Mouse (Mus musculus) liver, embryonic 14.5 days (tissue): ENCODE data around the gene Mafk. TPM values are rescaled to one million over a fixed set of nuclear protein-coding genes. Genes with fewer than 3 reads are reported as not detected.

Experiments
- ATAC-seq: fragments of 200-750 bp; cut with Nextera tagmentation; 2 replicates; pipeline ENCODE4 v1.8.0; 2017; ENCODE audit warnings: moderate number of reproducible peaks, mild to moderate bottlenecking, moderate library complexity; ENCODE audit not compliant: insufficient read depth
- DNase-seq, 3 experiments: peaks; one replicate each; pipeline ENCODE4 v3.0.0-alpha.2; 2012 to 2013; ENCODE audit warnings: low read depth in 3 of 3, low spot score in 3 of 3
- H3K27ac ChIP-seq: fragments of 300-500 bp; sonication (generic); 2 replicates; pipeline ENCODE4 v1.5.1; 2014; ENCODE audit warnings: moderate library complexity, mild to moderate bottlenecking, control low read depth, inconsistent platforms
- H3K27me3 ChIP-seq: fragments of 300-500 bp; sonication (generic); 2 replicates; pipeline ENCODE4 v1.6.1; 2014; ENCODE audit warnings: mild to moderate bottlenecking, low read length, moderate library complexity; ENCODE audit not compliant: control insufficient read depth, insufficient read depth
- H3K36me3 ChIP-seq: fragments of 300-500 bp; sonication (generic); replicated peaks from 2 replicates; pipeline ENCODE4 v1.6.1; 2014; ENCODE audit warnings: low read depth; ENCODE audit not compliant: control insufficient read depth, insufficient read depth
- H3K4me1 ChIP-seq, 2 experiments: fragments of 200-500 bp in 1 of 2; fragments of 300-500 bp in 1 of 2; sonication (generic) in 1 of 2; replicated peaks; 2 replicates each; pipeline ENCODE4 v1.6.1; 2012 to 2014; ENCODE audit warnings: antibody characterized with exemption in 1 of 2, inconsistent platforms in 1 of 2, low read length in 1 of 2; ENCODE audit not compliant: control insufficient read depth in 2 of 2, insufficient read depth in 2 of 2
- H3K4me2 ChIP-seq: fragments of 300-500 bp; sonication (generic); 2 replicates; pipeline ENCODE4 v1.6.1; 2014; ENCODE audit warnings: low read depth, mild to moderate bottlenecking, control low read depth, moderate library complexity
- H3K4me3 ChIP-seq, 2 experiments: fragments of 200-500 bp in 1 of 2; fragments of 300-500 bp in 1 of 2; sonication (generic) in 1 of 2; 2 replicates each; pipeline ENCODE4 v1.5.1; 2012 to 2014; ENCODE audit warnings: low read depth in 2 of 2, low read length in 2 of 2, mild to moderate bottlenecking in 2 of 2, control low read depth in 1 of 2, inconsistent platforms in 1 of 2, moderate library complexity in 1 of 2; ENCODE audit not compliant: insufficient read depth in 1 of 2
- H3K9ac ChIP-seq: fragments of 300-500 bp; sonication (generic); replicated peaks from 2 replicates; pipeline ENCODE4 v1.6.1; 2014; ENCODE audit warnings: mild to moderate bottlenecking, control low read depth, moderate library complexity
- H3K9me3 ChIP-seq: fragments of 300-500 bp; sonication (generic); 2 replicates; pipeline ENCODE4 v1.6.1; 2016; ENCODE audit warnings: low read length, mixed read lengths; ENCODE audit not compliant: control insufficient read depth
- CTCF ChIP-seq: IDR thresholded peaks from 2 replicates; pipeline ENCODE4 v1.5.1; 2016; ENCODE audit warnings: antibody characterized with exemption, low read depth, control low read depth
- EP300 ChIP-seq: IDR thresholded peaks from 2 replicates; pipeline ENCODE4 v1.6.1; 2016; ENCODE audit warnings: antibody characterized with exemption, low read depth
- WGBS: fragments of 180-500 bp; shearing (Covaris S2); extraction: QIAGEN DNeasy Blood & Tissue Kit; methylation state at CpG from one replicate; pipeline ENCODE4 v1.1.7; 2014; ENCODE audit not compliant: insufficient replicate concordance; 5-methylcytosine and 5-hydroxymethylcytosine counted together
- polyA plus RNA-seq, 2 experiments: library from polyadenylated mRNA; depleted of rRNA in 1 of 2; stranded (reverse) in 1 of 2; unstranded in 1 of 2; fragments of >200 nt; fragmentation: Nextera tagmentation in 1 of 2; extraction: Ambion mirVana in 1 of 2; gene quantifications; 2 replicates each; pipeline versions ENCODE4 v1.2.1 to v1.2.3; 2012 to 2014

Mafk gene
- polyA plus RNA-seq, 2 experiments = 20.7 to 23.0 TPM

- peak overlapping the region; percentile 65 for H3K9ac ChIP-seq
- no peaks in the 10 kb centered on the region for H3K27me3 ChIP-seq
- TF ChIP-seq CTCF = peak; percentile 79
- peak; percentile 89 for TF ChIP-seq EP300
- ATAC-seq = peak; percentile 94
- peak overlapping the region; percentile 66 for H3K4me2 ChIP-seq
- WGBS = 0% methylated on average over 6 of the region's 6 CpGs
- no peaks in the 10 kb centered on the region; the same call in 1 of the 2 replicates for H3K9me3 ChIP-seq
- peak overlapping the region; percentile 95 for H3K27ac ChIP-seq
- peaks cover 40% of the 10 kb centered on the region for H3K36me3 ChIP-seq
- H3K4me3 ChIP-seq = peak overlapping the region; percentile 17 to 22
- peak; percentile 90 to 92 (median 92) for DNase-seq
- peaks cover 40 to 45% of the 10 kb centered on the region in 2 experiments for H3K4me1 ChIP-seq
Observed at GRCm38 (mm10) chr5:139804107-139804551, 12.8 kb downstream of the Mafk start.

- Histone ChIP-seq H3K36me3 (peaks cover 35% of the 10 kb centered on the region), H3K27ac (peak overlapping the region; percentile 95), H3K4me2 (peak overlapping the region; percentile 66), H3K9ac (peak overlapping the region; percentile 65), H3K4me1 (peaks cover 40 to 46% of the 10 kb centered on the region in 2 experiments), H3K27me3 (no peaks in the 10 kb centered on the region), H3K4me3 (peak overlapping the region; percentile 13 to 17), H3K9me3 (no peaks in the 10 kb centered on the region; the same call in 1 of the 2 replicates)
- peak; percentile 41; the same call in 1 of the 2 replicates for TF ChIP-seq EP300
- TF ChIP-seq CTCF = no peak
- ATAC-seq (peak; percentile 47), DNase-seq (peak; percentile 66 to 72 (median 69))
- 14% methylated on average over 11 of the region's 11 CpGs for WGBS
Observed at GRCm38 (mm10) chr5:139804573-139805111, 13.3 kb downstream of the Mafk start.

DNA sequence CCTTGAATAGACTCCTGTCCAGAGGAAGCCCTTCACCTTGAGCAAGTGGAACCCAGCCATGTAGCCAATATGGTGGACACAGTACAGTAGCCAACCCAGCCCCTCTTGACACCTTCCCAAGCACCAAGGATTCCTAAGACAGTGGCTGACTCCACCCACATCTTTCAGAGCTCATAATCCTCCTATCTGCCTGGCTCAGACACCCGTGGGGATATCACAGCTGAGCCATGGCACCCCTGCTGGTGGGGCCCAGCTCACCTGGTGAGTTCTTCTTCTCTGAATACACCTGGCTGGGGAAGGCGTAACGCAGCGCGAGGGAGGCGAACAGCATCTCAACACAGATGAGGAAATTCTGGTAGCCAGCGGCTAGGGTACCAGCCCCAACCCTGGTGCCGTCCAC is 14.6 kb downstream of the Mafk start:
- peaks cover 40 to 47% of the 10 kb centered on the region in 2 experiments for H3K4me1 ChIP-seq
- peak overlapping the region; percentile 65 for H3K9ac ChIP-seq
- H3K4me3 ChIP-seq = no peak overlapping the region
- H3K4me2 ChIP-seq = peak overlapping the region; percentile 66
- TF ChIP-seq EP300 (peak; percentile 69), CTCF (peak; percentile 69)
- no peaks in the 10 kb centered on the region; the same call in 1 of the 2 replicates for H3K9me3 ChIP-seq
- no peaks in the 10 kb centered on the region for H3K27me3 ChIP-seq
- WGBS = 82% methylated on average over 8 of the region's 8 CpGs
- H3K27ac ChIP-seq = peak overlapping the region; percentile 95
- ATAC-seq (peak; percentile 13; the same call in 1 of the 2 replicates), DNase-seq (peak; percentile 69 to 77 (median 69))
- H3K36me3 ChIP-seq = peaks cover 22% of the 10 kb centered on the region

- no peak for ATAC-seq
- H3K9ac ChIP-seq = no peak overlapping the region
- H3K27ac ChIP-seq = peak overlapping the region; percentile 33
- no peak overlapping the region for H3K4me3 ChIP-seq
- peaks cover 33 to 39% of the 10 kb centered on the region in 2 experiments for H3K4me1 ChIP-seq
- no peak for DNase-seq
- TF ChIP-seq EP300 = no peak
- peak; percentile 82 for TF ChIP-seq CTCF
- no peaks in the 10 kb centered on the region for H3K36me3 ChIP-seq
- H3K4me2 ChIP-seq = no peak overlapping the region
- H3K27me3 ChIP-seq = peaks cover 3% of the 10 kb centered on the region; the same call in 1 of the 2 replicates
- 29% methylated on average over 4 of the region's 4 CpGs for WGBS
- no peaks in the 10 kb centered on the region; the same call in 1 of the 2 replicates for H3K9me3 ChIP-seq
Observed at GRCm38 (mm10) chr5:139809397-139809796, 18.1 kb downstream of the Mafk start.

DNA sequence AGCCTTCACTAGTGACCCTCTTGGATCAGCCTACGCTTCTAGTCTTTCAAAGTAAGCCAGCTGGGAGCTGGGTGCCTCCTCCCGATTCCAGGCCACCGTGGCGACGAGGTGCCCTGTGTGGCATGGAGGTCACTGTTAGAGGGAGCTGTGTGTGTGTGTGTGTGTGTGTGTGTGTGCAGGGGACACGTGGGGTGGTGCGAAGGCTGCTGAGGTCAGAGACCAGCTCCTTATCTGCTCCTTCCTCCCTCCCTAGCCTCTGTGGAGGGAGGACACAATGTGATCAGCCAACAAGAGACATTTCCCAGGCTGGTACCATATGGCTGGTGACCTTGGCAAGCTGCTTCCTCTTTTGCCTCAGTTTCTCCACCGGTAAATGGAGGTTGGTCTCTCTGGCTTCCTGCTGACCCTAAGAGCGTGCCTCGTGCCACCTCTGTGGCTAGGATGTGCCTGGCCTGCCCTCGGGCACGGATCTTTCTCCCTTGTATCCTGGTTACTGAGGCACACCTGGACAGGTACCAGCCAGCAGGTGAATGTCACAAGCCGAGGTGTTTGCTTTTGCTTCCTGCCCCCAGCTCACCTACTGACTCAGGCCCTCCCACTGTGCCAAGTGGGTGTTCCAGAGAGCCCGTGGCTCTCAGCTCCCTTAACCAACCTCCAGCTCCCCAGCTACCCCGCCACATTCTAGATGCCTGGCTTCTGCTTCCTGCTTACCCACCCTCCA is 20.5 kb downstream of the Mafk start:
- H3K27ac ChIP-seq = no peak overlapping the region
- no peak for TF ChIP-seq CTCF
- no peak for TF ChIP-seq EP300
- DNase-seq (no peak), ATAC-seq (peak; percentile 62)
- peaks cover 3% of the 10 kb centered on the region; the same call in 1 of the 2 replicates for H3K27me3 ChIP-seq
- peaks cover 17 to 35% of the 10 kb centered on the region in 2 experiments for H3K4me1 ChIP-seq
- H3K4me2 ChIP-seq = 0 out of 2 replicates have a peak overlapping the region, but pooled peaks have one; percentile 8
- no peaks in the 10 kb centered on the region for H3K36me3 ChIP-seq
- 54% methylated on average over 15 of the region's 15 CpGs for WGBS
- H3K4me3 ChIP-seq = no peak overlapping the region
- no peaks in the 10 kb centered on the region; the same call in 1 of the 2 replicates for H3K9me3 ChIP-seq
- H3K9ac ChIP-seq = no peak overlapping the region
